Mouse (Mus musculus): ENCODE results near the gene Zfp362. TPM values are rescaled to one million over a fixed set of nuclear protein-coding genes. Genes with fewer than 3 reads are reported as not detected.

Gene Zfp362
- total RNA-seq, 2 experiments from 2014 or later = 24.3 to 25.4 TPM

DNA sequence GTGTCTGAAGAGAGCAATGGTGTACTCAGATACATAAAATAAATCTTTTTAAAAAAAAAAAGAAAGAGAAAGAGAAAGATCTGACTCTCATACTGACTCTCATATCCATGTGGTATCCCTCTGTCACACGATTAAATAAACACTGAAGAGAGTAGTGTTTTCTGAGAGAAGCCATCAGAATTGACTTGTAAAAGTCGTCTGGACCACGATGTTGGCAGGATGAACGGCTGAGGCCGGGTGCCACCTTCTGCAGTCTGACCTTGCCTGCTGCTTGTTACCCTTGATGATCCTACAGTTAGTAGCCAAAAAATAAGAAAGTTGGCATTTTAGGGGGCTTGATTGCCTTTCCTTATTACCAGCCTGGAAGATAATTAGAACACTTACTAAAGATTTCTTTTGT lies 73.1 kb downstream of the Zfp362 start:
- DNase-seq (ENCODE audit: low spot score in 2 of 2) = no peak

DNA sequence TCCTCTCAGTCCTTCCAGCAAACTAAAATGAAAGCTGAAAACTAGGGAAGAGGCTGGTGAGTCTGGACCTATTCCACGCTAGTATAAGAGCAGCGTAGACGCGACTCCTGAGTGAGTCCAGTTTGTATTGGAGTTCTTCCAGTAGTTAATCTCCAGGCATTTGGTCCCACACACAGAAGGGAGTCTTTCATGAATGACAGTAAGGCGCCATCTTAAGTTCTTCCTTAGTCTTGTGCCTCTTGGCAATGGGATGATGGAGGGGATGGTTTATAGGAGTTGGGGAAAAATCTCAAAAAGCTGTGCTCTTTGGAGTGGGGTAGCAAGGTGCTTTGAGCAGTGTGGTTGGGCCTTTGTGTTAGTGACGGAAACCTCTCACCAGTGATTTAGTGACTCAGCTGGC lies 75.6 kb downstream of the Zfp362 start:
- no peak for DNase-seq (ENCODE audit: low spot score in 2 of 2)

DNA sequence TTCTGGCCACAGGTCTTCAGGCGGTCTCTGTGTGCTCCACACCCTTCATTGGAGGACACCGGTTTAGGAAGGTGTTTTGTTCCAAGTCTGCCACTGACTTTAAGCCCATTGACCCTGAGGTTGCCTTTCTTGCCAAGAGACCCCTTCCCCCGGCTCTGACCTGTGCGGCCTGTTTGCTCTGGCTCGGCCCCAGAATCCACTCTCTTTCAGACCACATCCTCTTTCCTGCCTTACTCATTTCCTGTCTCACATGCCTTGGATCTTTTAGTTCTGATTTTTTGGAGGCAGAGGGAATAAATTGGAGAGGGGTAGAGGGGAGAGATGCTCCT lies 76.2 kb downstream of the Zfp362 start:
- no peak for DNase-seq (ENCODE audit: low spot score in 2 of 2)

DNA sequence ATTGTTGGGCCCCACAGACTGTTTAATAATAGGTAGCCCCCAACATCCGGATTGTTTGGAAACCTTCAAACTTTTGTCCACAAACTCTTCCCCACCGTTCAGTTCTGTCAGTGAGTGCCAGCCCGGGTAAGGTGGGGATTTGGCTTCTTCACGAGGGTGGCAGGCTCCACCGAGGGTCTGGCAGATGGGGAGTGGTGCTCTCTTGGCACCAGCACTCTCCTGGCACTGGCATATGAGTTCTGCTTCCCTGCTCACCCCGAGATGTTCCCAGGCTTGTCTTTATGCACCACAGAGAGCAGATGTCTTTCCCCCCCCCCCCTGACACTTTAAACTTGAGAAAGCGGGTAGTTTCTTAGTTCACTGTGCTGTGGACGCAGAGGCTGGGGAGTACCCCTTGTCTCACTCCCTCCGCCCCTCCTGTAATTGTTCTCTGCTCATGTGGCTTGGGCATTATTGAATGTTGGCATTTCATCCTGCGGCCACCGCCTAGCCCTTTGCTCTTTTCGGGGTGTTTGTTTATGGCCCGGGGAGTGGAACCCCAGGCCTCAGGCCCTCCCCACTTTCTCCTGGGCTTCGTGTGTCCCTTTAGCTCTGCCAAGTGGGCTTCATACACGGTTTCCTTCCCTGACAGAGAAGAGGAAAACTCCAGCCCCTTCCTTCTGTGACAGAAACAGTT lies 76.7 kb downstream of the Zfp362 start:
- DNase-seq (ENCODE audit: low spot score in 2 of 2) = no peak

DNA sequence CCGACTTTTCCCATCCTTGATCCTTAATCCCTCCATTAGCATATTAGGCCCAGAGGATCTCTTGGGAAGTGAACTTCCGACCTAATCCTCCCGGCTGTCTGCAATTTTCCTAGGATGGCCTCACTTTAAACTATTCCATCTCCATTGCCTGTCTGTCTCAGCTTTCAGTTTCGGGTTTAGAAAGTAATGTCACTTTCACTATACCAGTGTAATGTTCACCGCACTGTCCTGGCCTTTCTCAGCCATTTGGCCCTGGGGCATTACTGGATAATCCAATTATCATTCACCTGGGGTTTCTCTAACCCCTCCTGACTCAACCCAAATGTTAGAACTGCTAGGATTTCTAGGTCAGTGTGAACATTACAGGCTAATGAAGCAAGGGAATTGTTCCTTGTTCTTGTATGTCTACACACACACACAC lies 77.4 kb downstream of the Zfp362 start:
- DNase-seq (ENCODE audit: low spot score in 2 of 2) = no peak

DNA sequence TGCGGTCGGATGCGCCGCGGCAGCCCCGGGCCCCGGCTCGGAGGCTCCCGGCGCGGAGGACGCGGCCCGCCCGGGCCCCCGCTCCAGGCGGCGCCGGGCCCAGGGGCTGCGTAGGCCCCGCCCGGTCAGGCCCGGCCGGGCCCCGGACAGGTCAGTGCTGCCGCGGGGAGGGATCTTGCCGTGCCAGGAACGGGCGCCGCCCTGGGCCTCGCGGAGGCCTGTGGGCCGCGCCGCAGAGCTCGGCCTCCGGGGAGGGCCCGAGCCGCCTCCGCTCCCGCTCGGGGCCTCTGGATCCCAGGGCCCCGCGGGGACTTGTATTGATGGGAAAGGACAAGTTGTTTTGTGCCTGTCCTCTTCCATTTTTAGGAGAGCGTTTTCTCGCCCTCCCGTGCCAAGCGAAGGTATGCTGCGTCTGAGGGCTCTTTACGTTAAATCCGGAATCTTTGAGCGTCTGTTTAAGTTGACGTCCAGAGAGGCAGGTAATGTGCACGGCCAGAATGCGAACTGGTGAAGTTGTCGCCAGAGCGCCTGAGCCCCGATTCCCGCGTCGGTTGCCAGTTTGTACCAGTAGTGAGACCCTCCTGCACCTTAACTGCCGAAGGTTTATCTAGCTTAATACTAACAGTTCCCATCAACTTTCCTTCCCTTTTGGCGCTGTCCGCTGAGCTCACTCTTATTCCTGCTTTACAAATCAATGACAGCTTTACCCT lies 78.0 kb downstream of the Zfp362 start:
- DNase-seq (ENCODE audit: low spot score in 2 of 2) = peak in 1 of 2 experiments; percentile 33

DNA sequence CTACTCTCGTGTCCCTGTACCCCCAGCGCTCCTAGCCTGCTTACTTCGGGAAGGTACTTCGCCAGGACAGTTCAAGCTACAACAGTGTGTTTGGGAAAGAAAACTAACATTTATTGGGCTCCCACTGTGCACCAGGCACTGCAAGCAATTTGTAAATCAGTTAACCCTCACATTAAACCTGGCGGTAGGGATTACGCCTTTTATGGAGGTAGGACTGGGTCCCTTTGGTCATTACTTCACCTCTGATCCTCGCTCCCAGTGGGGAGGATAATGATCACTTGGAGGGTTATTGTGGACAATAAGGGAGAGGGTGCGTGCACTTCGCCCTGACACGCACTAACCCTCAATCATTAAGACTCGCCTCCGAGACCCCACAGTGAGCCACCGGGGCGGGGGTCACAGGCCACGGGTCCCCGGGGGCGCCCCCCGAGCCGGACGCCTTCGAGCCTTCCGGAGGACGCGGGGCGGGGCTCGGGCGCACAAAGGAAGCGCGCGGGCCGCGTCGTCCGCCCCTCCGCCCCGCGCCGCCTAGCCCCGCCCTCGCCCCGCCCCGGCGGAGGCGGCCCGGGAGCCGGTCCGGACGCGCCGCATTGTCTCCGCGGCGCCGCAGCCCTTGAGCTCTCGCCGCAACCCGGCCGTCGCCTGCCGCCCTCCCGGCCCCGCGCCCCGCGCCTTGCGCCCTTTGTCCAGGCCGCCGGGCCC lies 78.7 kb downstream of the Zfp362 start:
- peak; percentile 67 to 81 for DNase-seq (ENCODE audit: low spot score in 2 of 2)

DNA sequence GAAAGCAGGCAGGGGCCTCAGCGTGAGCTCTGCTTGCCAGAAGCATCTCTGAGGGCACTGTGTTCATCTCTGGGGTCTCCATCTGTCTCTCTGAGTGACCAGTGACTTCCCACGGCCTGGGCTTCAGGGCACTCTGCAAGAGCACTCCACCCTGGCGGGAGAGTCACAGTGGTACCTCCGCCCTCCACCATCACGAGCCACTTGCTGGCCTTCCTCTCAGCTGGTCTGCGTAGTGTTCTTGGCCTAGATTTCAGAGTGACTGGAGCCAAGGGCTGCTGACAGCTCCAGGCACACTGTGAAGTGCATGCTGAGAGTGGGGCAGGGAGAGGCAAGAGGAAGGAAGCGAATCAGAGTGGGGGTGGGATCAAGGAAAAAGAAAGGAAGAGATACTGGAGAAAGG lies 81.8 kb downstream of the Zfp362 start:
- no peak for DNase-seq (ENCODE audit: low spot score in 2 of 2)

DNA sequence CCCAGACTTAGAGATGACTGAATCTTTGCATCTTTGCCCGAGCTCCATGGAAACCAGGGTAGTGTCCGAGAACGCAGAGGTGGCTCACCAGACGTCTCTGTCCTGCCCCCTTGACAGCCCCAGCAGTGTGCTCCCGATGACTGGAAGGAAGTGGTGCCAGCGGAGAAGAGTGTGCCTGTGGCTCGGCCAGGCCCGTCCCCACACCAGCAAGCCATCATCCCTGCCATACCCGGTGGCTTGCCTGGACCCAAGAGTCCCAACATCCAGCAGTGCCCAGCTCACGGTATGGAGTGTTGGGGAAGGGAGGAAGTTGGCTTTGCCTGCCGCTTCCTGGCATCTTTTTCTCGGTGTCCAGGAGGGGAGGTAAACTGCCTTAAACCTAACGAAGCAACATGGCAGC lies 82.4 kb downstream of the Zfp362 start:
- DNase-seq (ENCODE audit: low spot score in 2 of 2) = no peak

Other genes with a start within 250 kb of the Zfp362 start
- 10 to 100 TPM in 1 of 2 experiments, 1 to 10 TPM in 1; 8.7 to 10.6 TPM for gene Zscan20, start 195.9 kb downstream of the Zfp362 start, total RNA-seq (2021)
- gene Tlr12, start 187.4 kb downstream of the Zfp362 start, total RNA-seq (2021) = under 1 TPM; 0.84 to 0.96 TPM
- 100 to 1,000 TPM in 1 of 2 experiments, 10 to 100 TPM in 1; 99.6 to 102 TPM for gene Phc2, start 151.3 kb downstream of the Zfp362 start, total RNA-seq (2021)
- under 1 TPM; 0.28 to 0.35 TPM for gene A3galt2, start 50.7 kb downstream of the Zfp362 start, total RNA-seq (2021)
- 10 to 100 TPM; 14.8 to 15.6 TPM for gene Trim62, start 77.5 kb upstream of the Zfp362 start, total RNA-seq (2021)
- 10 to 100 TPM; 38.9 to 41.7 TPM for gene Azin2, start 156.4 kb upstream of the Zfp362 start, total RNA-seq (2021)
- 10 to 100 TPM; 24.9 TPM for gene Ak2, start 185.9 kb upstream of the Zfp362 start, total RNA-seq (2021)